Mouse (Mus musculus) testis, adult 2 months (tissue): ENCODE results near the gene Lmna. TPM values are rescaled to one million over a fixed set of nuclear protein-coding genes. Genes with fewer than 3 reads are reported as not detected.

ENCODE experiments used
- H3K27ac ChIP-seq: fragments of 200-500 bp; 2 replicates; pipeline ENCODE4 v1.5.1; 2012; ENCODE audit warnings: low read depth, low read length; ENCODE audit not compliant: control insufficient read depth, insufficient read depth
- H3K27me3 ChIP-seq: fragments of 200-500 bp; 2 replicates; pipeline ENCODE4 v1.6.1; 2012; ENCODE audit warnings: mild to moderate bottlenecking, low read length, moderate library complexity; ENCODE audit not compliant: control insufficient read depth, insufficient read depth
- H3K36me3 ChIP-seq: fragments of 200-500 bp; 2 replicates; pipeline ENCODE4 v1.6.1; 2012; ENCODE audit warnings: mild to moderate bottlenecking, low read length; ENCODE audit not compliant: control insufficient read depth, insufficient read depth
- H3K4me1 ChIP-seq: fragments of 200-500 bp; 2 replicates; pipeline ENCODE4 v1.6.1; 2012; ENCODE audit warnings: low read length; ENCODE audit not compliant: control insufficient read depth, insufficient read depth
- H3K4me3 ChIP-seq: fragments of 200-500 bp; 2 replicates; pipeline ENCODE4 v1.5.1; 2012; ENCODE audit warnings: low read depth, mild to moderate bottlenecking, low read length, moderate library complexity, mixed read lengths; ENCODE audit not compliant: control insufficient read depth
- CTCF ChIP-seq: fragments of 200-500 bp; IDR thresholded peaks from 2 replicates; pipeline ENCODE4 v1.5.1; 2012; ENCODE audit warnings: low read depth, mild to moderate bottlenecking, inconsistent platforms, low read length, moderate library complexity; ENCODE audit not compliant: control insufficient read depth, insufficient read depth, insufficient replicate concordance
- POLR2A ChIP-seq: fragments of 200-500 bp; IDR thresholded peaks from 2 replicates; pipeline ENCODE4 v1.6.1; 2012; ENCODE audit warnings: low read depth, mild to moderate bottlenecking, inconsistent platforms, low read length, moderate library complexity; ENCODE audit not compliant: control insufficient read depth
- polyA plus RNA-seq: library from polyadenylated mRNA; depleted of rRNA; stranded (reverse); fragments of >200 nt; gene quantifications from 2 replicates; pipeline ENCODE4 v1.2.3, GENCODE M21; 2012

Gene Lmna
- polyA plus RNA-seq, 1 experiment, result 14.4 TPM

DNA sequence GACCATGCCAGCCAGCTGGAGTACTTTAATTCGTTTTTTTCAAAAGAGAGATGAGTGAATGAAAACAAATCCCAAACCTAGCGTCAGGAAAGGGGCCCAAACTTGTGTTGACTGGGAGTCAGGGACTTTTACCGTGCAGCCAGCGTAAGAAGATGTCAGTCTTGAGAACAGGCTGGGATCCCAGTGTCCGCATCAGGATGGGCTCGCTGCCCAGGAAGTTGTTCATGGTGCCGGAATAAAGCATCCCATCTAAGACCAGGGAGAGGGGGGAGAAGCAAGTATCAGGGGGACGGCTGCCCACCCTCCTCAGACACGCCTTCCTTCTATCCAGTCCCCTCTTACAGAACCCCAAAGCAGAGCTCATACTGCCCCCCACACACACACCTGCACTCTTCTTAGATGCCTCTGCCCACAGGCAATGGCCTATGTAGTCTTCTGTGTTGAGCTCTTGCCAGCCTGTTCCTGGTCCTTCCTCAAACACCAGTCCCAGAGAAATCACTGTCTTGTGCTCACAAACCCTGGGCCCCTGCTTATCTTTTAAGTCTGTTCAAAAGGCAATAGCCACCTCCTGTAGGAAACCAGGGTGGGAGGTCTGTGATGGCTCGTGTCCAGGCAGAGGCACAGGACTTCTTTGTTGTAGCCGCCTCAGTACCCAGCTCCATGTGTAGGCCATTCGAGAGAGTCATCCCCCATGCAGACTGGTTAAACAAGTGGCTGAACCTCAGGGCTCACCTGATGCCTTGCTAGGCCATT lies 59.2 kb downstream of the Lmna start:
- Histone ChIP-seq H3K4me3 (no peak overlapping the region), H3K27ac (no peak overlapping the region), H3K27me3 (no peaks in the 10 kb centered on the region), H3K36me3 (no peaks in the 10 kb centered on the region), H3K4me1 (peaks cover 4% of the 10 kb centered on the region)
- TF ChIP-seq POLR2A (no peak), CTCF (no peak)

DNA sequence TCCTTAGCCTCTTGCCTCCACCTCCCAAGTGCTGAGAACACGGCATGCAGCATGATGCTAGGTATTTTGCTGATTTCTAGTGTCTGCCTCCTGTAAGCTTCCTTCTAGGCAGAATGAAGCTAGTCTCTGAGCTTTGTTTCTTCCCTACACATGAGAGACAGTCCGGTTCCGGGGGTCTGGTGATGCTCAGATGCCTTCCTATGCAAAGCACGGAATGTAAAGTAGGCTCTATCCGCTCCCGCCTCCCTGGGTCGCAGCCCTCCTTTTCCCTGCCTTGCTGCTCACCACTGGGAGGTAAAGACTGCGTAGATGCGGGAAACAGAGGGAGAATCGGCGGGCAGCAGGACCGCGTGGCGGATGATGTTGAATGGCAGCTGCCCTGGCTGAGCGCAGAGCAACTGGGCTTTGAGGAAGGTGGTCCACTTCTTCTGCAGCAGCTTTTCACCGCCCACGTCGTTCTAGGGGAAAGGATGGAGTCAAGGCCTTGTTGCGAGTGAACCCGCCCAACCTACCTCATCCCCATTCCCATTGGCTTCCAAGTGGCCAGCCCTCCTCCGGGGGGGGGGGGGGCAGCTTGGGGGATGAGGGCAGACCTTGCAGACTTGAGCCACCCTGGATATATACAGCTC lies 60.2 kb downstream of the Lmna start:
- TF ChIP-seq POLR2A, result no peak
- no peak for TF ChIP-seq CTCF
- Histone ChIP-seq H3K36me3 (no peaks in the 10 kb centered on the region), H3K27me3 (no peaks in the 10 kb centered on the region), H3K4me1 (peaks cover 2% of the 10 kb centered on the region; the same call in 1 of the 2 replicates), H3K27ac (peak overlapping the region; percentile 29; the same call in 1 of the 2 replicates), H3K4me3 (no peak overlapping the region)

DNA sequence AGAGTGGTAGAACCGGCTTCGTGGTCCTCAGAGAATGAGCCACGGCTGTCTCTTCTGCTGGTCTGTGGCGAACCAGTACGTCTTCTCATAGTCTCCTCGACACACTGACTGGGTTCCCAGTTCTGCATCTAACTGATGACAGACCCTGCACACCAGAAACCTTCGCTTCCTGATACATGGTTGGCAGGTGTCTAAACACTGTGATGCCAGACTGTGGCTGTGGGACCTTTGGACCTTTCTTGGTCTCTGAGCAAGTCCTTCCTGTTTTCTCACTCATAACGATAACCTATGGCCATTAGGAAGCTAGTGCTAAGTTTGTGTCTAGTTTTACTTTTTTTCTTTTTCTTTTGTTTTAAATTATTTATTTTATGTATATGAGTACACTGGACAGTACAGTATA lies 61.3 kb downstream of the Lmna start:
- no peak overlapping the region for H3K27ac ChIP-seq
- no peaks in the 10 kb centered on the region for H3K36me3 ChIP-seq
- H3K27me3 ChIP-seq, result no peaks in the 10 kb centered on the region
- H3K4me1 ChIP-seq, result peaks cover 2% of the 10 kb centered on the region; the same call in 1 of the 2 replicates
- TF ChIP-seq POLR2A (no peak), CTCF (no peak)
- H3K4me3 ChIP-seq, result no peak overlapping the region

DNA sequence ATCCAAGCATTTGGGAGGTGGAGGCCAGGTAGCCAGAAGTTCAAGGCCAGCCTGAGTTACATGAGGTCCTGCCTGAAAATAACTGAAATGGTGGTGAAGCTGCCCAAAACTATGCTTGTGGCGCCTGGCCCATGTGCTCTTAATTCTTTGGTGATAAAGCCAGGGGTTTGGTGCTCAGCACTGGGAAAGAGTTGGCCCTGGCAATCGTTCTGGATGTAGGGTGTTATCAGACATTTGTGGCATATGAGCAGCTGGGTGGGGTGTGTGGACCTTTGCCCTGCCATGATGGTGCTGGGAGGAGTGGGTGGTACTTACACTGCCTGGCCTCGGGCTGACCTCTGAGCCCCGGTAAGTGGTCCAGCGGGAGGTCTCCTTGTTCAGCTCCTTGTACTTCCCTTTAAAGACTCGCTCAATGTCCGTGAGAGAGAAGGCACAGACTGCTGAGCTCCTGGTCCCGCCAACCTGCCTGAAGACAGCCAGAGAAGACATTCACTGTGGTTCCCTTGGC lies 62.0 kb downstream of the Lmna start:
- H3K36me3 ChIP-seq, result no peaks in the 10 kb centered on the region
- no peak overlapping the region for H3K4me3 ChIP-seq
- no peaks in the 10 kb centered on the region for H3K27me3 ChIP-seq
- TF ChIP-seq POLR2A (no peak), CTCF (no peak)
- H3K27ac ChIP-seq, result no peak overlapping the region
- H3K4me1 ChIP-seq, result peaks cover 2% of the 10 kb centered on the region; the same call in 1 of the 2 replicates

DNA sequence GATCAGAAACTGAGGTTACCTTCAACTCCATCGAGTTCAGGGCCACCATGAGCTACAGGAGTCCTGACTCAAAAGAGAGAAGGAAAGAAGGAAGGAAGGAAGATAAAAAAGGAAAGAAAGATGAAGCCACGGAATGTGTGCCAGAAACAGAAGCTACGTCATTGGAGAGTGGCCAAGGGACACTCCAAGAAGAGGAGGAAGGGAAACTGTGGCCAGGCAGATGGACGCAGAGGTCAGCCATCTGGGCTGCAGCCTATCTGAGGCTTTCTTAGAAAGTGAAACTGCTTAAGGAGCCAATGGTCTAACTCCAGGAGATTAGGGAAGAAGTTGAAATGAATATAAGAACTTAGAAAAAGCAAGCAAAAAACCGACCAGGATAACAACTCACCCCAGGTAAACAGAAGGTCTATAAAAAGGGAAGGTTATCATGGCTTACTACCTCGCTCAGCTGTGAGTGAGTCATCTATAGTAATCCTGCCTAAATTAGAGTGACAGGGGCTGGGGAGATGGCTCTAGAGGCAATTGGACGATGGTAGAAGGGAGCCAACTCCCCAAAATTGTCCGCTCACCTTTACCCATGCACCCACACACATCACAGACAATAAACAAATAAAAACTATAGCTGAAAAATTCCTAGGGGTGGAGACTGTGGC lies 63.2 kb downstream of the Lmna start:
- TF ChIP-seq POLR2A, result no peak
- Histone ChIP-seq H3K36me3 (no peaks in the 10 kb centered on the region), H3K4me1 (peaks cover 2% of the 10 kb centered on the region; the same call in 1 of the 2 replicates), H3K4me3 (no peak overlapping the region), H3K27ac (no peak overlapping the region), H3K27me3 (no peaks in the 10 kb centered on the region)

DNA sequence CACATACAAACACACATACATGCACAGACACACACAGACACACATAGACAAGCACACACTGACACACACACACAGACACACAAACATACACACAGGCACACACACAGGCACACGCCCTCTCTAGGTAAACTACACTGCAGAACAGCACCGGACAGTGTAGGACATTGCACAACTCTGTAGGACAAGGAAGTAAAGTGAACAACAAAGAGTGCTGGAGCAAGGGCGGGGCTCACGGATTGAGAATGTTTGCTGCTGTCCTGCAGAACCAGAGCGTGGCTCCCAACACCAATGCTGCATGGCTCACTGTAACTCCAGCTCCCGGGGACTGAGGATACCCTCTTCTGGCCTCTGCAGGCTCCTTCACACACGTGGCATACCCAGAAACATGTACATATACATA lies 66.9 kb downstream of the Lmna start:
- Histone ChIP-seq H3K36me3 (no peaks in the 10 kb centered on the region), H3K4me1 (peaks cover 4% of the 10 kb centered on the region), H3K27ac (no peak overlapping the region), H3K4me3 (no peak overlapping the region), H3K27me3 (no peaks in the 10 kb centered on the region)
- no peak for TF ChIP-seq POLR2A
- TF ChIP-seq CTCF, result no peak

DNA sequence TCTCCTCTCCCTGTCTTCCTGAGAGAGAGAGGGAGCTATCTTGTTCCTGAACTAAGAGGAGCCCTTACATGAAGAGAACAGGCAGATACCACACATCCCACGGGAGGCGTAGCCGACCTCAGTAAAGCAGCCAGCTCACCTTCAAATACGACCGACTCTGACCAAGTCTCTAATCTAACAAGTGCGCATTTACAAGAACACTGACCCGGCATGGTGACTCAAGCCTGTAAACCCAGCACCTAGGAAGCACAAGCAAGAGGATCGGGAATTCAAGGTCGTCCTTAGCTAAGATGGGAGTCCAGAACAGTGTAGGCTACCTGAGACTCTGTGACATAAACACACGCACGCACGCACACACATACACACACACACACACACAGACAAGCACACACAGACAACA lies 67.3 kb downstream of the Lmna start:
- TF ChIP-seq CTCF (no peak), POLR2A (no peak)
- Histone ChIP-seq H3K36me3 (no peaks in the 10 kb centered on the region), H3K27ac (no peak overlapping the region), H3K4me1 (peaks cover 4% of the 10 kb centered on the region), H3K4me3 (no peak overlapping the region), H3K27me3 (no peaks in the 10 kb centered on the region)
